Mouse (Mus musculus) neural tube, embryonic 15.5 days (tissue): ENCODE data around the gene Phf14. TPM values are rescaled to one million over a fixed set of nuclear protein-coding genes. Genes with fewer than 3 reads are reported as not detected.

Experiments used
- ATAC-seq: fragments of 200-750 bp; cut with Nextera tagmentation; 2 replicates; pipeline ENCODE4 v1.8.0; 2017; ENCODE audit warnings: mild to moderate bottlenecking, moderate TSS enrichment, moderate library complexity; ENCODE audit not compliant: low FRiP score
- H3K27ac ChIP-seq: fragments of 300-500 bp; sonication (generic); replicated peaks from 2 replicates; pipeline ENCODE4 v1.5.1; 2015; ENCODE audit warnings: mild to moderate bottlenecking, inconsistent platforms
- H3K27me3 ChIP-seq: fragments of 300-500 bp; sonication (generic); replicated peaks from 2 replicates; pipeline ENCODE4 v1.6.1; 2015; ENCODE audit warnings: inconsistent platforms
- H3K36me3 ChIP-seq: fragments of 300-500 bp; sonication (generic); 2 replicates; pipeline ENCODE4 v1.6.1; 2015; ENCODE audit warnings: inconsistent platforms
- H3K4me1 ChIP-seq: fragments of 300-500 bp; sonication (generic); 2 replicates; pipeline ENCODE4 v1.6.1; 2015; ENCODE audit warnings: inconsistent platforms
- H3K4me2 ChIP-seq: fragments of 300-500 bp; sonication (generic); 2 replicates; pipeline ENCODE4 v1.6.1; 2015; ENCODE audit warnings: inconsistent platforms, mild to moderate bottlenecking, moderate library complexity
- H3K4me3 ChIP-seq: fragments of 300-500 bp; sonication (generic); replicated peaks from 2 replicates; pipeline ENCODE4 v1.5.1; 2015; ENCODE audit warnings: mild to moderate bottlenecking, inconsistent platforms
- H3K9ac ChIP-seq: fragments of 300-500 bp; sonication (generic); replicated peaks from 2 replicates; pipeline ENCODE4 v1.6.1; 2015; ENCODE audit warnings: mild to moderate bottlenecking, inconsistent platforms
- H3K9me3 ChIP-seq: fragments of 300-500 bp; sonication (generic); replicated peaks from 2 replicates; pipeline ENCODE4 v1.6.1; 2016; ENCODE audit warnings: inconsistent platforms
- WGBS: fragments of 180-500 bp; shearing (Covaris S2); methylation state at CpG from one replicate; pipeline ENCODE4 v1.1.7; 2015; ENCODE audit warnings: mixed read lengths; 5-methylcytosine and 5-hydroxymethylcytosine counted together
- polyA plus RNA-seq: library from polyadenylated mRNA; unstranded; fragments of >200 nt; fragmentation: Nextera tagmentation; extraction: Ambion mirVana; gene quantifications from 2 replicates; pipeline ENCODE4 v1.2.1, GENCODE M21; 2015

The Phf14 gene
- polyA plus RNA-seq, 1 experiment from 2014 or later, result 84.1 TPM

DNA sequence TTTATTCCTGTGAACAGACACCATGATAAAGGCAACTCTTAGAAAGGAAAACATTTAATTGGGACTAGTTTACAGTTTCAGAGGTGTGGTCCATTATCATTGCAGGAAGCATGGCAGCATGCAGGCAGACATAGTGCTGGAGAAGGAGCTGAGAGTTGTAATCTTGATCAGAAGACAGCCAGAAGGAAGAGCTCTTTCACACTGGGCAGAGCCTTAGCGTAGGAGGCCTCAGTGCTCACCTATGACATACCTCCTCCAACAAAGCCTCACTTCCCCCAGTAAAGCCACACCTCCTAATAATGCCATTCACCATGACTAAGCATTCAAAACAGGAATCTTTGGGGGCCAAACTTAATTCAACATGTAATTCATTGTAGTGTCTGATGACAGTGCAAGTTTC, 40.5 kb downstream of the Phf14 start:
- Histone ChIP-seq H3K4me2 (no peak overlapping the region), H3K27me3 (no peaks in the 10 kb centered on the region), H3K9ac (no peak overlapping the region), H3K36me3 (peaks cover 7% of the 10 kb centered on the region), H3K4me1 (no peaks in the 10 kb centered on the region), H3K4me3 (no peak overlapping the region), H3K9me3 (no peaks in the 10 kb centered on the region), H3K27ac (no peak overlapping the region)
- 95% methylated on average over 1 of the region's 1 CpGs for whole genome bisulfite sequencing
- ATAC-seq, result no peak

DNA sequence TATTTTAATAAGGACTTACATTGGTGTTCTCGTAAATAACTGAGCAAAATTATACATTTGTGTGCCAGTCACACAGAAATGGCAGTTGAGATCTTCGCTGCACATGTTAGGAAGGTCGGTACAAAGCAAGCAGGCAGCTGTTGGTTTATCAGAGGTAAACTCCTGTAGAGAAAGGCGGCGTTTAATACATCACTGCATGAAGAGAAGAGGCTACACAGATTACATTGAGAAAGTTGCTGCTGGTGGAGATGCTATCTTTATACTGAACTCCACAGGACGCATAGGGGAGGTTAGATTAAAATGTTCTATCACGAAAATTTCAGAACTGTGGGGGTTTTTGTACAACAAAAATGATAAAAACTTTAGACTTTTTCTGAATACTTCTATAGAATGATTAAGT, 52.6 kb downstream of the Phf14 start:
- H3K4me1 ChIP-seq, result no peaks in the 10 kb centered on the region
- no peak for ATAC-seq

DNA sequence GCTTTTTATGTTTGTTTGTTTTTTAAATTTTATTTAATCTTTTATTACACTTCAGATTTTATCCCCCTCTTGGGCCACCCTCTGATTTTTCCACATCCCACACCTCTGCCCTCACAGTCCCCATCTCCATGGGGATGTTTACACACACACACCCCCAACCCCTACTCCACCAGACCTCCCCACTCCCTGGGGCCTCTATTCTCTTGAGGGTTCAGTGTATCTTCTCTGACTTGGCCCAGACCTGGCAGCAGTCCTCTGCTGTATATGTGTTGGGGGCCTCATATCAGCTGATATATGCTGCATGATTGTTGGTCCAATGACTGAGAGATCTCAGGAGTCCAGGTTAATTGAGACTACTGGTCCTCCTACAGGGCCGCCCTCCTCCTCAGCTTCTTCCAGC, 86.2 kb downstream of the Phf14 start:
- no peaks in the 10 kb centered on the region for H3K27me3 ChIP-seq
- no peak overlapping the region for H3K4me3 ChIP-seq
- no peaks in the 10 kb centered on the region for H3K9me3 ChIP-seq
- no peak overlapping the region for H3K27ac ChIP-seq
- 96% methylated on average over 1 of the region's 1 CpGs for WGBS
- peaks cover 29% of the 10 kb centered on the region for H3K36me3 ChIP-seq
- no peak overlapping the region for H3K9ac ChIP-seq
- H3K4me2 ChIP-seq, result no peak overlapping the region
- ATAC-seq, result no peak
- no peaks in the 10 kb centered on the region for H3K4me1 ChIP-seq

More for the DNA sequence above, 52.6 kb downstream of the Phf14 start:
- H3K4me3 ChIP-seq, result no peak overlapping the region
- 92% methylated on average over 7 of the region's 7 CpGs for WGBS
- no peaks in the 10 kb centered on the region for H3K27me3 ChIP-seq
- H3K4me2 ChIP-seq, result no peak overlapping the region
- peaks cover 10% of the 10 kb centered on the region for H3K36me3 ChIP-seq
- no peak overlapping the region for H3K9ac ChIP-seq
- H3K27ac ChIP-seq, result no peak overlapping the region
- no peaks in the 10 kb centered on the region for H3K9me3 ChIP-seq

DNA sequence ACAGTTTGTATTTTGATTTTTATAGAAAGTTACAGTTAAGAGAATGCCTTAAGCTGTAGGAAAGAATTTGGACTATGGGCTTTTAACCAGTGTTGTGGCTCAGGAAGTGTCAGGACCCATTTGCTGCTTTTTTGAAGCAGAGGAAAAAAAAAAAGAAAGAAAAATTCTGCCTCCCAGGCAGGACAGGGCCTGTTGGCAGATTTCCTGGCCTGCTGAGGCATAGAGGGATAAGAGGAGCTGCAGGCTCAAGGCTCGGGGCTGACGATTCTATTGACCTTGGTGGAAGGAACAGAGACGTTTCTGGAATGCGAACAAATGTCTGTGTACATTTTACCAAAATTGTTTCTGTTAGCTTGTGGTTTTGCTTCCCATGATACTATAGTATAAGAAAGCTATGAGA, 91.0 kb downstream of the Phf14 start:
- H3K27ac ChIP-seq, result no peak overlapping the region
- H3K36me3 ChIP-seq, result peaks cover 36% of the 10 kb centered on the region
- no peak for ATAC-seq
- WGBS, result 92% methylated on average over 4 of the region's 4 CpGs
- H3K4me2 ChIP-seq, result no peak overlapping the region
- no peaks in the 10 kb centered on the region for H3K4me1 ChIP-seq
- H3K9ac ChIP-seq, result no peak overlapping the region
- H3K27me3 ChIP-seq, result no peaks in the 10 kb centered on the region
- H3K4me3 ChIP-seq, result no peak overlapping the region
- H3K9me3 ChIP-seq, result no peaks in the 10 kb centered on the region

DNA sequence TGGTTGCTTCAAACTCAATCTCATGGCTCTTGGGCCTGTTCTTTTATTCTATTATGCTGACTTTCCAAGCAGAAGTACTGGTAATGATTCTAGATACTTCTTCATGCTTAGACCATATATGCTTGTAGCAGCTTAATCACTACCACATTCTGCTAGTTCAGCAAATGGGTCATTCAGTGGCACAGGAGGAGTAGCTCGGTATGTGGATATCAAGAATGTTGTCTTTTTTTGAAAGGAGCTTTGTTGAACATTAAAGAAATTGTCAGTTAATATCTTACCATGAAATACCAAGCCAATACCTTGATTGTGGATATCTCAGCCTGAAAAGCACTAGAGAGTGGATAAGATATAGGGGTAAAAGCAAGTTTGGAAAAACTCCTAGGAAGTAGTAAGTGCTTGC, 91.9 kb downstream of the Phf14 start:
- H3K4me2 ChIP-seq, result no peak overlapping the region
- WGBS, result 86% methylated on average over 1 of the region's 1 CpGs
- H3K9ac ChIP-seq, result no peak overlapping the region
- no peaks in the 10 kb centered on the region for H3K4me1 ChIP-seq
- H3K27me3 ChIP-seq, result no peaks in the 10 kb centered on the region
- H3K36me3 ChIP-seq, result peaks cover 31% of the 10 kb centered on the region
- no peak overlapping the region for H3K27ac ChIP-seq
- H3K4me3 ChIP-seq, result no peak overlapping the region
- no peaks in the 10 kb centered on the region for H3K9me3 ChIP-seq
- ATAC-seq, result no peak

DNA sequence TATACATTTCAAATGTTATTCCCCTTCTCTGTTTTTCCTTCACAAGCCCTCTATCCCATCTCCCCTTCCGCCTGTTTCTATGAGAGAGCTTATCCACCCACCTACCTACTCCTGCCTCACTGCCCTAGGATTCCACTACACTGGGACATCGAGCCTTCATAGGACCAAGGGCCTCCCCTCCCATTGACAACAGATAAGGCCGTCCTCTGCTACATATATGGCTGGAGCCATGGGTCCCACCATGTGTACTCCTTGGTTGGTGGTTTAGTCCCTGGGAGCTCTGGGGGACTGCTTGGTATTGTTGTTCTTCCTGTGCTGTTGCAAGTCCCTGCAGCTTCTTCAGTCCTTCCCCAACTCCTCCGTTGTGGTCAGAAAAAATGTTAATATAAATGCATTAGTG, 97.8 kb downstream of the Phf14 start:
- H3K9me3 ChIP-seq, result no peaks in the 10 kb centered on the region
- no peak overlapping the region for H3K9ac ChIP-seq
- no peaks in the 10 kb centered on the region for H3K27me3 ChIP-seq
- H3K27ac ChIP-seq, result no peak overlapping the region
- peaks cover 8% of the 10 kb centered on the region for H3K36me3 ChIP-seq
- WGBS, result 94% methylated on average over 4 of the region's 4 CpGs
- H3K4me3 ChIP-seq, result no peak overlapping the region
- H3K4me2 ChIP-seq, result no peak overlapping the region
- ATAC-seq, result no peak
- H3K4me1 ChIP-seq, result no peaks in the 10 kb centered on the region

DNA sequence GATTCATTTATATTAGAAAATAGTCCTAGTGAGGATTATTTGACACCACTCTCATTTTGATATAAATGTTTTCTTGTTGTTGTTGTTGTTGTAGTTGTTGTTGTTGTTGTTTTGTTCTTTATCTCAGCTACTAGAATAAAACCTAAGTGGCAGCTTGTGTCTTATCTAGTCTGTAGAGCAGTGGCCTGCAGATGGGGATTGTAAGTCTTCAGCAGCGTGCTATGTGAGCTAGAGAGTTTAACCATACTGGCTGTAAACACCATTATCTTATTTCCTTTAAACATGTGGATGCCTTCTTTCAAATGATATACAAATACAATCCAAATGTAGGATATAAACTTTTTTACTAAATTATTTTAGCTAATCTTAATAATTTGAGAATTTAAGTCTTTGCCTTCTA, 98.4 kb downstream of the Phf14 start:
- WGBS, result 97% methylated on average over 1 of the region's 1 CpGs
- H3K27me3 ChIP-seq, result no peaks in the 10 kb centered on the region
- H3K27ac ChIP-seq, result no peak overlapping the region
- no peaks in the 10 kb centered on the region for H3K9me3 ChIP-seq
- no peaks in the 10 kb centered on the region for H3K4me1 ChIP-seq
- ATAC-seq, result no peak
- H3K4me2 ChIP-seq, result no peak overlapping the region
- H3K9ac ChIP-seq, result no peak overlapping the region
- no peak overlapping the region for H3K4me3 ChIP-seq
- peaks cover 8% of the 10 kb centered on the region for H3K36me3 ChIP-seq

DNA sequence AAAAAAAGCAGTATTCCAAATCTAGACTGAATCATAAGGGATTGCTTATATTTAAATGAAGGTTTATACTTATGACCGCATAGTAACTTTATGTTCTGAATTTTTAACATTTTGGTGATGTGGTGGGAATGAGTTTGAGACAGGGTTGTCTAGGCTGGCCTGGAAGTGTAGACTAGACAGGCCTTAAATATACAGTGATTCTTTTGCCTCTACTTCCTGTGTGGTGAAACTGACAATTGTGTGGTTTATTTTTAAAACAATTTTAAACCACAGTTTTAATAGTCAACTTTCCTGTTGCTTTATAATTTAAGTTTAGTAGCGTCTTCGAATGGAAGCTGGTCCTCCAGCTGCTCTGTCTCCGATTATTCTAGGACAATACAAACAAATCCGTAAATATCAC, 104.5 kb downstream of the Phf14 start:
- Histone ChIP-seq H3K4me1 (0 out of 2 replicates have a peak, but pooled peaks cover 3% of the 10 kb centered on the region), H3K9ac (no peak overlapping the region), H3K4me3 (no peak overlapping the region), H3K9me3 (no peaks in the 10 kb centered on the region), H3K27me3 (no peaks in the 10 kb centered on the region), H3K27ac (no peak overlapping the region), H3K36me3 (peaks cover 4% of the 10 kb centered on the region), H3K4me2 (no peak overlapping the region)
- no peak for ATAC-seq
- WGBS, result 88% methylated on average over 5 of the region's 5 CpGs

DNA sequence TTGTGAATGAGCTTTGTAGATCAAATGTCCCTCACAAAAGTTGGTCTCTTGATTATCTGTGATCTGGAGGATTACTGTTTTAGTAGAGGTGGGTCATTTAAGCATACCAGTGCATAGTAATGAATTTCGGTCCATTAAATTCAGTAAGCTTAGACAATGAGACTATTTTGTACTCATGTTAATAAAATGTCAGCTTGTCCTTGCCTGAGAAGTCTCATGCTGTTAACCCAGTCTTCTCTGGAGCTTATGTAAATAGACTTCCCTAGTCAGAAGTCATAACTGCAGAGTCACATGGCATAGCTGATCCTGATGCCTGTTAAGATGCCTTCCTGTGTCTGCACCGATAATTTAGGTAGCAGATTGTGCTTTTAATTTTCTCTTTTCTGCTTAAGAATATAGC, 106.4 kb downstream of the Phf14 start:
- no peak overlapping the region for H3K4me2 ChIP-seq
- no peak for ATAC-seq
- no peaks in the 10 kb centered on the region for H3K9me3 ChIP-seq
- no peak overlapping the region for H3K9ac ChIP-seq
- H3K4me1 ChIP-seq, result 0 out of 2 replicates have a peak, but pooled peaks cover 3% of the 10 kb centered on the region
- H3K36me3 ChIP-seq, result 0 out of 2 replicates have a peak, but pooled peaks cover 2% of the 10 kb centered on the region
- no peak overlapping the region for H3K27ac ChIP-seq
- 26% methylated on average over 2 of the region's 2 CpGs for WGBS
- H3K27me3 ChIP-seq, result no peaks in the 10 kb centered on the region
- no peak overlapping the region for H3K4me3 ChIP-seq

DNA sequence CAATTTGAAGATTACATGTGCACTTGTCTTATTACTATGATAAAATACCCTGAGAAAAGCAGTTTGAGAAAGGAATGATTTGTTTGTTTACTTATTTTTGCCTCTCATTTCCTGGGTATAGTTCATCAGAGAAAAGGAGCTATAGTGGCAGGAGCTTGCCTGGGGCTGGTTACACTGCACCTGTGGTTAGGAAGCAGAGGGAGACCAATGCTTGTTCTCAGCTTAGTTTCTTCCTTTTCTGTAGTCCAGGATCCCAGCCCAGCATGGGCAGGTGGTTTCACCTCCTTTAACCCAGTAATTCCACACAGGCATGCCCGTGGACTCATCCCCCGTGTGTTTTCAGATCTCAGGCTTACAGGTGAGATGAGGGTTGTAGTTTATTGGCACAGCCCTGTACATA, 107.1 kb downstream of the Phf14 start:
- Histone ChIP-seq H3K4me1 (0 out of 2 replicates have a peak, but pooled peaks cover 3% of the 10 kb centered on the region), H3K9ac (no peak overlapping the region), H3K9me3 (no peaks in the 10 kb centered on the region), H3K4me3 (no peak overlapping the region), H3K27ac (no peak overlapping the region), H3K36me3 (0 out of 2 replicates have a peak, but pooled peaks cover 2% of the 10 kb centered on the region), H3K27me3 (no peaks in the 10 kb centered on the region), H3K4me2 (no peak overlapping the region)
- no peak for ATAC-seq
- WGBS, result 77% methylated on average over 2 of the region's 2 CpGs

DNA sequence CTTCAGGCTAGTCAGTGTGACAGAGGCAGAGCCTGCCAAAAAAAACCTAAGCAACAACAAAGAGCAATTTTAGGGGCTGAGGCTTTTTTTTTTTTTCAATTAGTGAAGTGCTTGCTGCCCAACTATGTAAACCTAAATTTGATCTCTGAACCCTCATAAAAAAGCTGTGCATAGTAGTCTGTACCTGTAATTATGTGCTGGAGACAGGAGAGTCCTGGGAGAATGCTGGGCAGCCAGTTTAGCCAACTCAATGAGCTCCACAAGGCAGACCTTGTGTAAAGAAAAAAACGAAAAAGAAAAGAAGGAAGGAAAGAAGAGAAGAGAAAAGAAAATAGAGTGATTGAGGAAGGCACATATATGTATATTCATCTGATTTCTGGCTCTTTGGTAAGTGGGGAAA, 112.1 kb downstream of the Phf14 start:
- no peaks in the 10 kb centered on the region for H3K9me3 ChIP-seq
- no peaks in the 10 kb centered on the region for H3K27me3 ChIP-seq
- peaks cover 11% of the 10 kb centered on the region; the same call in 1 of the 2 replicates for H3K36me3 ChIP-seq
- WGBS, result 81% methylated on average over 1 of the region's 1 CpGs
- H3K27ac ChIP-seq, result no peak overlapping the region
- ATAC-seq, result no peak
- H3K9ac ChIP-seq, result no peak overlapping the region
- no peak overlapping the region for H3K4me3 ChIP-seq
- 0 out of 2 replicates have a peak, but pooled peaks cover 3% of the 10 kb centered on the region for H3K4me1 ChIP-seq
- no peak overlapping the region for H3K4me2 ChIP-seq

DNA sequence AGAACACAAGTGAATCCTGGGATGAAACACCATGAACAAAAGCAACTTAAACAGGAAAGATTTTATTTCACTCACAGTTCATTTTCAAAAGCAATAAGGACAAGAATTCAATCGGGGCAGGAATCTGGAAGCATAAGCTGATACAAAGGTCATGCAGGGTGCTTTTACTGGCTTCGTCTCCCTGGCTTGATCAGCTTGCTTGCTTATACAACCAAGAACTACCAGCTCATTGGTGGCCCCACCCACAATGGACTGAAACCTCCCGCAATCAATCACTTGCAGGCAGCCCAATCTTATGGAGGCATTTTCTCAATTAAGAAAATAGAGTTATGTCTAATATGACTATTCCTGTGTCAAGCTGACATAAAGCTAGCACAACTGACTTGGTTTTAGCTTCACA, 112.5 kb downstream of the Phf14 start:
- H3K4me3 ChIP-seq, result no peak overlapping the region
- WGBS, result 86% methylated on average over 3 of the region's 3 CpGs
- no peaks in the 10 kb centered on the region for H3K27me3 ChIP-seq
- no peak for ATAC-seq
- no peak overlapping the region for H3K4me2 ChIP-seq
- H3K9ac ChIP-seq, result no peak overlapping the region
- H3K4me1 ChIP-seq, result 0 out of 2 replicates have a peak, but pooled peaks cover 3% of the 10 kb centered on the region
- H3K9me3 ChIP-seq, result no peaks in the 10 kb centered on the region
- H3K36me3 ChIP-seq, result peaks cover 11% of the 10 kb centered on the region; the same call in 1 of the 2 replicates
- H3K27ac ChIP-seq, result no peak overlapping the region

DNA sequence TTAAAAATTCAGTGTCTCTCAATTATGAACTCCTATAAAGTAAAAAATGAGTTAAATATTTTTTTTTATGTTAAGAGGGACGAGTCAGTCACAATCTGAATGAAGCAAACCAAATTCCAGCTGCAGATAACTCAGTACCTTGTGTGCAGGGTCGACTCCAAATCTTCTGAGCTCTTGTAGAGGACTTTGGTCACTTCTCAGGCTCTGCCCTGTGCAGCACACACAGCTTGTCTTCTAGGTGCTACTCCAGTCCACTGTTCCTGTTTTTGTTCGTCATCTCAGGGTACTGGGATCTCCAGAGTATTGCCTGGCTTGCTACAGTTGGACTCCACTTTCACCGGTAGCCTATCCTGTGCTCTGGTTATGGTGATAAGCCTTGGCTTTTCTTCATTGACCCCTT, 113.1 kb downstream of the Phf14 start:
- 93% methylated on average over 4 of the region's 4 CpGs for WGBS

More for the DNA sequence above, 113.1 kb downstream of the Phf14 start:
- Histone ChIP-seq H3K9ac (no peak overlapping the region), H3K27ac (no peak overlapping the region; the same call in 1 of the 2 replicates), H3K4me3 (no peak overlapping the region), H3K27me3 (no peaks in the 10 kb centered on the region), H3K36me3 (peaks cover 11% of the 10 kb centered on the region; the same call in 1 of the 2 replicates), H3K9me3 (no peaks in the 10 kb centered on the region), H3K4me1 (0 out of 2 replicates have a peak, but pooled peaks cover 3% of the 10 kb centered on the region), H3K4me2 (no peak overlapping the region)
- no peak for ATAC-seq
